Mouse (Mus musculus) ES-Bruce4 (cell line): ENCODE measurements around the gene Mgmt. TPM values are rescaled to one million over a fixed set of nuclear protein-coding genes. Genes with fewer than 3 reads are reported as not detected.

Source experiments
- H3K27ac ChIP-seq: 2 replicates; pipeline ENCODE4 v1.5.1; 2012; ENCODE audit warnings: low read length, inconsistent platforms; ENCODE audit not compliant: insufficient read depth
- H3K27me3 ChIP-seq: 2 replicates; pipeline ENCODE4 v1.6.1; 2012; ENCODE audit warnings: mild to moderate bottlenecking, low read length, inconsistent platforms; ENCODE audit not compliant: control insufficient read depth, poor library complexity, insufficient read depth, severe bottlenecking
- H3K36me3 ChIP-seq: 2 replicates; pipeline ENCODE4 v1.6.1; 2012; ENCODE audit warnings: inconsistent platforms, mild to moderate bottlenecking, low read length, moderate library complexity; ENCODE audit not compliant: control insufficient read depth, poor library complexity, insufficient read depth, severe bottlenecking
- H3K4me1 ChIP-seq: one replicate; pipeline ENCODE4 v1.8.1; 2011; ENCODE audit warnings: low read length; ENCODE audit not compliant: control insufficient read depth, insufficient read depth
- H3K4me3 ChIP-seq: 2 replicates; pipeline ENCODE4 v1.5.1; 2011; ENCODE audit warnings: low read depth, mild to moderate bottlenecking, low read length
- H3K9ac ChIP-seq: 2 replicates; pipeline ENCODE4 v1.6.1; 2012; ENCODE audit warnings: low read depth, mild to moderate bottlenecking, inconsistent platforms; ENCODE audit not compliant: poor library complexity, severe bottlenecking
- H3K9me3 ChIP-seq: replicated peaks from 2 replicates; pipeline ENCODE4 v1.6.1; 2012; ENCODE audit warnings: mild to moderate bottlenecking, low read length, inconsistent platforms; ENCODE audit not compliant: control insufficient read depth, poor library complexity, insufficient read depth, severe bottlenecking
- CTCF ChIP-seq: IDR thresholded peaks from one replicate; pipeline ENCODE4 v1.8.1; 2011; ENCODE audit warnings: low read depth, low read length
- EP300 ChIP-seq: IDR thresholded peaks from 2 replicates; pipeline ENCODE4 v1.6.1; 2011; ENCODE audit warnings: low read depth, low read length; ENCODE audit not compliant: insufficient read depth
- POLR2A ChIP-seq: IDR thresholded peaks from one replicate; pipeline ENCODE4 v1.8.1; 2011; ENCODE audit warnings: low read length; ENCODE audit not compliant: insufficient read depth
- polyA plus RNA-seq: library from polyadenylated mRNA; stranded (reverse); fragments of >200 nt; gene quantifications from 2 replicates; pipeline ENCODE4 v1.2.4, GENCODE M21; 2011; ENCODE audit warnings: low read depth; ENCODE audit not compliant: missing spikeins, insufficient read depth, insufficient read length

The Mgmt gene
- polyA plus RNA-seq: 9.6 and 12.1 TPM in 2 replicates

GRCm38 (mm10) chr7:136894106-136894986 is at the start of gene Mgmt:
TSS of gene Mgmt (plus strand) at chr7:136894614.
- H3K9ac ChIP-seq: peak within 1 kb of the TSS; percentile 54
- H3K27me3 ChIP-seq: no peaks in the 10 kb centered on the region
- TF ChIP-seq CTCF: no peak
- TF ChIP-seq EP300: 0 out of 2 replicates have a peak, but pooled peaks have one; percentile 8
- TF ChIP-seq POLR2A: peak; percentile 60

GRCm38 (mm10) chr7:136844835-136845234 is 49.6 kb upstream of the Mgmt start:
- H3K9ac ChIP-seq: no peak overlapping the region
- no peak overlapping the region for H3K27ac ChIP-seq
- TF ChIP-seq EP300 (no peak), CTCF (no peak), POLR2A (no peak)
- H3K4me3 ChIP-seq: no peak overlapping the region
- no peaks in the 10 kb centered on the region; the same call in 1 of the 2 replicates for H3K27me3 ChIP-seq
- H3K4me1 ChIP-seq: no peaks in the 10 kb centered on the region
- no peaks in the 10 kb centered on the region for H3K9me3 ChIP-seq
- no peaks in the 10 kb centered on the region for H3K36me3 ChIP-seq

More at GRCm38 (mm10) chr7:136894106-136894986, at the start of gene Mgmt:
- no peaks in the 10 kb centered on the region for H3K4me1 ChIP-seq
- peak within 1 kb of the TSS; percentile 88 for H3K4me3 ChIP-seq
- H3K27ac ChIP-seq: 0 out of 2 replicates have a peak within 1 kb of the TSS, but pooled peaks have one; percentile 22
- no peaks in the 10 kb centered on the region for H3K36me3 ChIP-seq
- no peaks in the 10 kb centered on the region for H3K9me3 ChIP-seq

DNA sequence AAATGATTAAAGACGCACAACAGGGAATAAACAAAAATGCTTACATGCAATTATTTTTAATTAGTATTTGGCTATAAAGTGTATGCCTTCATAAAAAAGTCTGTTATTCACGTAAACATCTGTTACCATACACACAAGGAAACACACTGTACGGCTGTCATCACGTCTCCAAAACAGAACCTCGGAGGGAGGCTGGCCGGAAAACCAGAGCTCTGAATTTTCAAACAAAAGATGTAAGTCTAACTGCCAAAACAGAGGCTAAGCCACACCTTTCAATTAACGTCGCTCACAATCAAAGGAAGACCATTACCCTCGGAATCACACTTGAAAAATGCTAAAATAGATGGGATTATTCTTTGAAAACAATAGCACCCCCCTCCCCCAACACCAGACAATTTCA is 49.1 kb upstream of the Mgmt start:
- no peaks in the 10 kb centered on the region for H3K36me3 ChIP-seq

GRCm38 (mm10) chr7:136846086-136846620 is 48.3 kb upstream of the Mgmt start:
- Histone ChIP-seq H3K9ac (no peak overlapping the region), H3K9me3 (no peaks in the 10 kb centered on the region), H3K27ac (no peak overlapping the region), H3K4me3 (no peak overlapping the region), H3K27me3 (no peaks in the 10 kb centered on the region), H3K36me3 (no peaks in the 10 kb centered on the region), H3K4me1 (no peaks in the 10 kb centered on the region)
- no peak for TF ChIP-seq EP300
- TF ChIP-seq CTCF: no peak
- TF ChIP-seq POLR2A: no peak

More for the DNA sequence above, 49.1 kb upstream of the Mgmt start:
- Histone ChIP-seq H3K27me3 (no peaks in the 10 kb centered on the region; the same call in 1 of the 2 replicates), H3K9ac (no peak overlapping the region), H3K4me1 (no peaks in the 10 kb centered on the region), H3K4me3 (no peak overlapping the region), H3K9me3 (no peaks in the 10 kb centered on the region), H3K27ac (no peak overlapping the region)
- TF ChIP-seq CTCF (no peak), EP300 (no peak), POLR2A (no peak)

- H3K4me1 ChIP-seq: no peaks in the 10 kb centered on the region
- H3K4me3 ChIP-seq: no peak overlapping the region
- no peaks in the 10 kb centered on the region for H3K27me3 ChIP-seq
- H3K9ac ChIP-seq: no peak overlapping the region
- H3K27ac ChIP-seq: no peak overlapping the region
- H3K9me3 ChIP-seq: no peaks in the 10 kb centered on the region
- TF ChIP-seq POLR2A: no peak
- no peak for TF ChIP-seq EP300
- no peak for TF ChIP-seq CTCF
- H3K36me3 ChIP-seq: no peaks in the 10 kb centered on the region
Observed at GRCm38 (mm10) chr7:136847601-136848000, 46.8 kb upstream of the Mgmt start.
